Mouse (Mus musculus) megakaryocyte progenitor cell, adult 5-6 weeks (primary cell): ENCODE measurements around the gene Sort1. TPM values are rescaled to one million over a fixed set of nuclear protein-coding genes. Genes with fewer than 3 reads are reported as not detected.

Experiments used
- ATAC-seq: replicated peaks from 2 replicates; pipeline ENCODE4 v1.8.0; 2016; ENCODE audit warnings: mild to moderate bottlenecking, moderate TSS enrichment, inconsistent platforms; ENCODE audit not compliant: poor library complexity
- total RNA-seq, 2 experiments: library from RNA; stranded (forward) in 1 of 2; stranded (reverse) in 1 of 2; fragments of 157-497, 149-512 nt in 1 of 2; fragments of 200-1000 nt in 1 of 2; gene quantifications; 2 replicates each; pipeline versions ENCODE4 v1.2.3 to v1.2.4; 2015 to 2017

The Sort1 gene
- total RNA-seq, 2 experiments from 2014 or later = 51.2 to 53.8 TPM

GRCm38 (mm10) chr3:108380695-108381094 lies 96.8 kb downstream of the Sort1 start:
- peak; percentile 58 for ATAC-seq

DNA sequence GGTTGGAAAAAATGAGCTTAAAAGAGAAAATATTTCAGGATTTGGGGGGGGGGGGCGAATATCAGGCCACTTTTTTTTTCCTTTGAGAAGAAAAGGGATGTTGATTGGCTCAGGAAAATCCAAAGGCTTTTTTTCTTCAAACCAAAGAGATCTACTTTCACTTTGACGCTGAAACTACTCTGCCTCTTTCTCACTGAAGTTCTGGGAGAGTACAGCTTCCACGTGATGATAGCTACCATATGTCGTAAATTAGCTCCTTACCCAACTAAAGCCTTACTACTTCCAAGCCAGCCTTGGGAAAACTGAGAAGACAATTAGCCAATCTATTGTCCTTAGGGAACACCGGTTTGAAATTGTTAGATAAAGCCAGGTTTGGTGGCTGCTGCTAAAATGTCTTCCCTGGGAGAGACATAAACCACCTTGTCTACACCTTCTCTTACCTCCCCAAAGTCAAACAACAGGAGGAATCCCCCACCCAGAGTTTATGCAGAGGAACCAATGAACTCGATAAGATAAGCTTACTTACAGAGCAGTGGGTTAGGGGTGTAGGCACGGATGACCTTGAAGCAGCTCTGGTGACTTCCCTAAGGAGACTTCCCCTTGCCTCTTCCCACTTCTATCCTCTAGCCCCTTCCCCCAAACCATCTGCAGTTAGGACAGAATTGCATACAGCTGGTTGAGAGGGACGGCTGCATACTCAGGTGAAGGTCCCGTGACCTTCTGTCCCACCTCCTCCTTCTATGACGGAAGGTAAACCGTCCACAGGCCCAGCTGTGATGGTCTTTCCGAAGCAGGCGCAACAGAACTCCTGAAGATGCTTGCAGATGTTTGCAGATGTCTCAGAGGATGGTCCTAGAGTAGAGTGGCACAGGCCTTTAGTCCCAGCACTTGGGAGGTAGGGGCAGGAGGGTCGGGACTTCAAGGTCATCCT lies 98.3 kb downstream of the Sort1 start:
- ATAC-seq = no peak

- ATAC-seq = peak; percentile 73
Observed at GRCm38 (mm10) chr3:108383485-108384354, 99.8 kb downstream of the Sort1 start, which contains the start of gene Psrc1. TSS of gene Psrc1 (plus strand) at chr3:108383839.

DNA sequence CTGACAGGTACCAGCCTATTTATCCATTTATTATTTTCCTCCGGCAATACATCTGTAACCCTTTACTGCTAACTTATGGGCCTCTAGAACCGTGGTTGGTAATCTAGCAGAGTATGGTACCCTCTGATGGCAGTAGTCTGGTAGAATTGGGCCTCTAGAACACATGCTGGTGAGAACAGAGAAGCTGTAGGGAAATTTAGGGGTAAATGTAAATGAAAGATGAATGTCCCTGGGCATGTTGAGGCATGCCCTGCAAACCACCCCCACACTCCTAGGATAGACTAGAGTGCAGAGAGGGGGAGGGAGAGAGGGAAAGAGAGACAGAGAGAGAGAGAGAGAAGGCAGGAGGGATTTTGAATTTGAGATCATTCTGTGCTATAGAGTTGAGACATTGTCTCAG lies 100.5 kb downstream of the Sort1 start:
- ATAC-seq = no peak

GRCm38 (mm10) chr3:108386186-108386585 lies 102.3 kb downstream of the Sort1 start:
- ATAC-seq = no peak

DNA sequence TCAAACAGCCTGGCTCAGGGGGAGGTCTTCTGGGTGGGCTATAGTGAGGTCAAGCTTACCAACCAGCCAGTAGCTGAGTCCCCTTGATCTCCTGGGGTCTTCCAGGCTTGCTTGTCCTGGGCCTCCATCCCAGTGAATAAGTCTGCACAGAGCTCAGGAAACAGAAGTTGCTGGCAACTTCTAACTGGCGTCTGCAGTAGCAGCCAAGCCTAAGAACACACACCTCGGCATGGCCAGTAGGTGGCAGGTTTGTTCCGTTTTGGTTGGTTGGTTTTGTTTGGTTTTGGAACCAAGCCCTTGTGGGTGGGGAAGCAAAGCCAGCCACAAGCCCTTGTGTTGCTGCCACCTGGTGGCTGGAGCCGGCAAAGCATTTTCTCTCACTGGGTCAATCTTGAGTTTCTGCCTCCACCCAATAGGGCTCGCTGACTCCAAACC lies 105.2 kb downstream of the Sort1 start:
- peak; percentile 99 for ATAC-seq

- no peak for ATAC-seq
Observed at GRCm38 (mm10) chr3:108392299-108392698, 108.4 kb downstream of the Sort1 start.

GRCm38 (mm10) chr3:108392793-108393192 lies 108.9 kb downstream of the Sort1 start:
- no peak for ATAC-seq

- no peak for ATAC-seq
Observed at GRCm38 (mm10) chr3:108398281-108398680, 114.4 kb downstream of the Sort1 start.

GRCm38 (mm10) chr3:108400442-108400841 lies 116.6 kb downstream of the Sort1 start:
- ATAC-seq = no peak

GRCm38 (mm10) chr3:108401692-108402527 lies 118.0 kb downstream of the Sort1 start:
- peak; percentile 99 for ATAC-seq

DNA sequence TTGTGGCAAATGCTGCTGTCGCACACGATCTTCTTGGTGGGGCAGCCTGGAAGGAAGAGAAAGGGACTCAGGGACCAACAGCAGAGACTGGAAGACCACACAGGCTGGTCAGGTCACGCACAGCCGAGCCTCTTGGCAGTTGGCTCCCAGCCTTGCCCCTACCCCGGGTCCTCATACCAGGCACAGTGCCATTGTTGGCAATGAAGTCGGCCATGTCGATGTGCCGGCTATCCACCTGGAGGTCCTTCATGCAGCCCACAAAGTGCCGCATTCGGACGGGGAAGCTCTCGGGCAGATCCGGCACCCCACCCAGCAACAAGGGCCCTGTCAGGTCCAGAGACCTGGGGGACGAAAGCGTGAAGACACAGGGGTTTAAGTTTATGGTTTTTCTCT lies 118.6 kb downstream of the Sort1 start:
- no peak for ATAC-seq

GRCm38 (mm10) chr3:108405536-108406305 lies 121.8 kb downstream of the Sort1 start:
- ATAC-seq = no peak

DNA sequence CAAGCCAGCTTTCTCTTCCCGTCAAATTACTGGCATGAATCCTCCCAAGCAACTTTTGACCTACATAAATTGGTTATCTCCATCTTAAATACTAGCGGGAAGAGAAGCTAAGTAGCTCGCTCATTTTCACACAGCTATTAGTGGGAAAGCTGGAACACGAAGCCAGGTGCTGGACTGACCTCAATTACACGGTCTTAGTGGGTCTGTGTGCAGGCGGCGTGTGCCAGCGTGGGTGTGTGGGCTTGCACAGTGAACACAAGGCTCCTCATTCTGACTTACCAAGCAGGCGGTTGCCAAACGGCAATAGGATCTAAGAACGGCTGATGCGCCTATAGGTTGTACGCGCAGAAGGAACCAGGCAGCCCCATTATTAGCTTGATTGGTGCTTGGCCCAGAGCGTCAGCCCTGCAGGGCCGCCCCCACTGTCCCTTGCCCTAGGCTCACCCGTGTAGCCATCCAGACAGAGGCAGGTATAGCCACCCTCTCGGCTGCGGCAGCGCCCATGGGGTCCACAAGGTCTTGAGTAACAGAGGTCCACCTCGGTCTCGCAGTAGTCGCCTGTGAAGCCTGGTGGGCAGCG lies 122.5 kb downstream of the Sort1 start:
- ATAC-seq = no peak

DNA sequence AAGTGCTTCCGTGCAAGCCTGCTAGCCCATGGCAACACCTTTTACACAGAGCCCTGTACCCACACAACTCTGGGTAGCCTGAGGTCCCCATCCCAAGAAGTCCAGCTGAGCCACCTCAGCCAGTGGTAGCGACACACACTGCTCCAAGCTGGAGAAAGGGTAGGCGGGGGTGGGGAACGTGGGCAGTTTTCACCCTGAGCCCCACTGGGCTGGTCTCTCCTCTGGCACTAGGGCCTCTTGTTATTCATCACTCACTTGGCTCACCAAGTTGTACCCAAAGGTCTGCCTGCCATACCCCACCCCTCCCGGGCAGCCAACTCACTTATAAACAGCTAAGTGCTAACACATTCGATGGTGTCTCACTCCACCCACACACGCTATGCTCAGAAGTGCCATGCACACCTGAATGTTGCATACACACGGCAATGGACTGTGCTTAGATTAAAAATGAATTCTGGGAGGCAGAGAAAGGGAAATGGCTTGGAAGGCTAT lies 124.7 kb downstream of the Sort1 start:
- no peak for ATAC-seq

- ATAC-seq = no peak
Observed at GRCm38 (mm10) chr3:108409656-108410358, 125.9 kb downstream of the Sort1 start.

GRCm38 (mm10) chr3:108410359-108410714 lies 126.5 kb downstream of the Sort1 start:
- ATAC-seq = no peak
